Mouse (Mus musculus): ENCODE measurements around the gene Hdhd3. TPM values are rescaled to one million over a fixed set of nuclear protein-coding genes. Genes with fewer than 3 reads are reported as not detected.

Hdhd3 gene
- polyA plus RNA-seq, 1 experiment: 0.46 TPM

DNA sequence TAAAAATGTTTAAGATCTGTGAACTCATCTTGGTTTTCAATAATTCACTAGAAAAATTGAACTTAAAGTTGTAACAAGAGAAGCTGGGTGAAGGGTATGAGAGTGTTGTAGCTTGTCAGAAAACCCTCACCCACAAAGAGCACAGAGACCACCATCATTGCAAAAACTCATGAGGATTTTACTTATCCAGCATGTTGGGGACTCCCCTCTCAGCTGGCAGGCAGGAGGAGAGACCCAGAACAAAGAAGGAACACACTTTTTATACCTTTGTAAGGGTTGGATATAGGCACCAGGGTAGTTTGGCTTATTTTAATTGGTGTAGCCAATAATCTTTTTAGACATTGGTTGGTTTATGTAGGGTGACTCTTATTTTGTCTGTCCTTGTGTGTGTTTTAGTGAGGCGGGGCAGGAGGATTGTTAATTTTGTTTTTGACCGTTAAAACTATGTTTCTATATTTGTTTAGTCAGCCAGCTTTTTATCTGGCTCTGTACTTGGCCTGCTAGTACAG is 17.7 kb upstream of the Hdhd3 start:
- no peak for TF ChIP-seq POLR2A (IDR thresholded peaks at IDR 0.05; ENCODE audit: borderline replicate concordance, low read depth, low read length)
- no peak for TF ChIP-seq CTCF (IDR thresholded peaks at IDR 0.05; ENCODE audit: low read depth, low read length)
- no peak overlapping the region for H3K27ac ChIP-seq (ENCODE audit: insufficient read depth, low read depth, low read length)
- H3K4me1 ChIP-seq (ENCODE audit: control insufficient read depth, insufficient read depth, low read length): peaks cover 10% of the 10 kb centered on the region
- H3K4me3 ChIP-seq (ENCODE audit: insufficient read depth, low read length): no peak overlapping the region

- TF ChIP-seq POLR2A (IDR thresholded peaks at IDR 0.05; ENCODE audit: borderline replicate concordance, low read depth, low read length) (no peak), CTCF (IDR thresholded peaks at IDR 0.05; ENCODE audit: low read depth, low read length) (no peak)
- Histone ChIP-seq H3K4me1 (ENCODE audit: control insufficient read depth, insufficient read depth, low read length) (peaks cover 16% of the 10 kb centered on the region), H3K27ac (ENCODE audit: insufficient read depth, low read depth, low read length) (peak within 1 kb of the TSS; percentile 53), H3K4me3 (ENCODE audit: insufficient read depth, low read length) (peak within 1 kb of the TSS; percentile 76)
Observed at GRCm38 (mm10) chr4:62519849-62520233, 16.6 kb upstream of the Hdhd3 start, which contains the start of gene Alad. Gene Alad (minus strand): TSS chr4:62519918.

DNA sequence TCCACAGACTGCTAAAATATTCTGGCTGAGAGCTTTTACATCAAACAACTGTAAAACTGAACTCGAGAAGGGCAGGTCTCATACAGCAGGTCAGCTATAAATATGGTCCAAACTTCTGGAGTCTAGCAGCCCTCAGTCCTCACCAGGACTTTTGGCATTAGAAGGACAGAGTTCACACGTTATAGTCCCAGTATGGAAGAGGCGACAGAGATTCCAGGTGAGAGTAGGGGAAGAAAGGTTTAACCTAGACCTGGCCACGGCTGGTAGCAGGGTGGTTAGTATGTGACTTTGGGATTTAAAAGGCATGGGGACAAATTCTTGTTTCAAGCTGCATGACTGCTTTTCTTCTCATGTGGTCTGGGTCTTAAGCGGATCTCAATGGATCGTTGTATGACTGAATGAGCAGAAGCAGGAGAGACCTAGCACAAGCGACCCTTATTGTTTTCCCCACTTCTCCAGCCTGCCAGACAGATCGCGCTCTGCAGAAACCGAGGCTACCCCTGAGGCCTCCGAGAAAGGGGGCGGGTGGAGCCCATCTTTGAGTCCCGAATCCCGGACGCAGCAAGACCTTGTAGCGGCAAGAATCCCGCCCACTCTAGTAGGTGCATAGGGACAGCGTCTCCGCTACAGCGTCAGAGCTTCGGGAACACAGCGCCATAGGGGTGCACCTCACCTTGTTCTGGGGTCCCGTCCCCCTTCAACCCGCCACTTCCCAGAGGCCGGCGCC is 16.0 kb upstream of the Hdhd3 start:
- H3K27ac ChIP-seq (ENCODE audit: insufficient read depth, low read depth, low read length): no peak overlapping the region
- peaks cover 16% of the 10 kb centered on the region for H3K4me1 ChIP-seq (ENCODE audit: control insufficient read depth, insufficient read depth, low read length)
- no peak for TF ChIP-seq CTCF (IDR thresholded peaks at IDR 0.05; ENCODE audit: low read depth, low read length)
- no peak for TF ChIP-seq POLR2A (IDR thresholded peaks at IDR 0.05; ENCODE audit: borderline replicate concordance, low read depth, low read length)
- H3K4me3 ChIP-seq (ENCODE audit: insufficient read depth, low read length): peak overlapping the region; percentile 76

- H3K4me3 ChIP-seq (ENCODE audit: insufficient read depth, low read length): no peak overlapping the region
- no peak for TF ChIP-seq POLR2A (IDR thresholded peaks at IDR 0.05; ENCODE audit: borderline replicate concordance, low read depth, low read length)
- no peak for TF ChIP-seq CTCF (IDR thresholded peaks at IDR 0.05; ENCODE audit: low read depth, low read length)
- peaks cover 15% of the 10 kb centered on the region for H3K4me1 ChIP-seq (ENCODE audit: control insufficient read depth, insufficient read depth, low read length)
- no peak overlapping the region for H3K27ac ChIP-seq (ENCODE audit: insufficient read depth, low read depth, low read length)
Observed at GRCm38 (mm10) chr4:62518416-62519121, 15.3 kb upstream of the Hdhd3 start.

DNA sequence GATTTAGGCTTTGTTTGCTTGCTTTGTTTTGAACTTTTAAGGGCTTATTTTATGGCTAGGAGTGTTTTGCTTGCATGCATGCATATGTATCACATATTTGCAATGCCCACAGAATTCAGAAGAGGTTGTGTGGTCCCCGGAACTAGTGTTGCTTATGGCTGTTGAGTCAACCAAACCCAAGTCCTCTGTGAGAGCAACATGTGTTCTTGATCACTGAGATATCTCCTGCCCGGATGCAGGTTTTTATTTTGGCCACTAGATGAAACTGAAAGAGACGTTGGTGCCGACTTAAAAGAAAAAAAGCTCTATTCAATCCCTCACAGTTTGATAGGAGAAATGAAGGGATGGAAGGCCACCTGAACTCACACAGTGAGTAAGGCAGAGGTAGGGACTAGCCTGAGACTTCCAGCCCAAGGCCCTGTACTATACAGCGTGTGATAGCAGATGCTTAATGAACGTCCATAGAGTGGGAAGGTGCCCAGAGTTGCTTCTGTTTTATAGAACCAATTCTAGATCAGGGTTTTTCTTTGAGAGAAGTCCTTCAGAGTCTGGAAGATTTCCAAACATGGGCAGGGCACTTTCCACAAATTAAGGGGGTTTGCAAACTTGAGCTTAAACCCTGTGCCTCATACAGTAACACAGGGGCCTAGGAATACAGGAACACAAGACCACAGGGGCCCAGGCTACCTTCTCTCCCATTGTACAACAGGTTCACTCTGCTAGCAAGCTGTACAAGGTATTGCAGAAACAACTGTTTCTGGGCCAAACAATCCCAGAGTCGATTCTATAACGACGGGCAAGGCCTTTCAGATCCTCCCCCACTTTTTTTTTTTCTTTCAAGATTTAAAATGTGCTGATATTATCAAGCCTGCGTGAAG is 14.5 kb upstream of the Hdhd3 start:
- Histone ChIP-seq H3K4me1 (ENCODE audit: control insufficient read depth, insufficient read depth, low read length) (peaks cover 14% of the 10 kb centered on the region), H3K4me3 (ENCODE audit: insufficient read depth, low read length) (no peak overlapping the region), H3K27ac (ENCODE audit: insufficient read depth, low read depth, low read length) (no peak overlapping the region)
- TF ChIP-seq POLR2A (IDR thresholded peaks at IDR 0.05; ENCODE audit: borderline replicate concordance, low read depth, low read length) (no peak), CTCF (IDR thresholded peaks at IDR 0.05; ENCODE audit: low read depth, low read length) (no peak)

GRCm38 (mm10) chr4:62517046-62517445 is 13.8 kb upstream of the Hdhd3 start:
- Histone ChIP-seq H3K27ac (ENCODE audit: insufficient read depth, low read depth, low read length) (no peak overlapping the region), H3K4me3 (ENCODE audit: insufficient read depth, low read length) (no peak overlapping the region), H3K4me1 (ENCODE audit: control insufficient read depth, insufficient read depth, low read length) (peaks cover 14% of the 10 kb centered on the region)

GRCm38 (mm10) chr4:62516579-62516978 is 13.3 kb upstream of the Hdhd3 start:
- Histone ChIP-seq H3K4me3 (ENCODE audit: insufficient read depth, low read length) (no peak overlapping the region), H3K4me1 (ENCODE audit: control insufficient read depth, insufficient read depth, low read length) (peaks cover 14% of the 10 kb centered on the region)
- TF ChIP-seq POLR2A (IDR thresholded peaks at IDR 0.05; ENCODE audit: borderline replicate concordance, low read depth, low read length) (no peak), CTCF (IDR thresholded peaks at IDR 0.05; ENCODE audit: low read depth, low read length) (no peak)

More at GRCm38 (mm10) chr4:62517046-62517445, 13.8 kb upstream of the Hdhd3 start:
- no peak for TF ChIP-seq POLR2A (IDR thresholded peaks at IDR 0.05; ENCODE audit: borderline replicate concordance, low read depth, low read length)
- TF ChIP-seq CTCF (IDR thresholded peaks at IDR 0.05; ENCODE audit: low read depth, low read length): no peak

GRCm38 (mm10) chr4:62516079-62516478 is 12.8 kb upstream of the Hdhd3 start:
- TF ChIP-seq POLR2A (IDR thresholded peaks at IDR 0.05; ENCODE audit: borderline replicate concordance, low read depth, low read length) (no peak), CTCF (IDR thresholded peaks at IDR 0.05; ENCODE audit: low read depth, low read length) (no peak)
- Histone ChIP-seq H3K4me3 (ENCODE audit: insufficient read depth, low read length) (no peak overlapping the region), H3K4me1 (ENCODE audit: control insufficient read depth, insufficient read depth, low read length) (peaks cover 14% of the 10 kb centered on the region), H3K27ac (ENCODE audit: insufficient read depth, low read depth, low read length) (no peak overlapping the region)

More at GRCm38 (mm10) chr4:62516579-62516978, 13.3 kb upstream of the Hdhd3 start:
- H3K27ac ChIP-seq (ENCODE audit: insufficient read depth, low read depth, low read length): no peak overlapping the region

DNA sequence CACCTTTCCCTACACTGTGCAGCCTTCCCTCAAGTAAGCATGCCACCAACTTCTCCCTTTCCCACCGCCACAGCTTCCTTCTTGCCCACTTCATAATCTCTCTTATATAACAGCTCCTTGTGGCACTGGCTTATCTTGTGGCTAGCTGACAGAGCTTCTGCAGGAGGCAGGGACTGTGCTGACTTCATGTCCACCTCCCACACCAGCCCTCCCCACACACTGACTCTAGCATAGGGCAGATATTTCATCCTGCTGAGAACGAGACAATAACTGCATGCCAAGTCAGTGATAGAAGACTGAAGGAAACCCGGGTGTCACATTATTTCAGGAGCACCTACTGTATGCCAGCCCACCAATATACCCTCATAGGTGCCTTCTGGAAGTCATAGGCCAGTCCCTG is 12.2 kb upstream of the Hdhd3 start:
- TF ChIP-seq CTCF (IDR thresholded peaks at IDR 0.05; ENCODE audit: low read depth, low read length): no peak
- no peak for TF ChIP-seq POLR2A (IDR thresholded peaks at IDR 0.05; ENCODE audit: borderline replicate concordance, low read depth, low read length)
- Histone ChIP-seq H3K4me1 (ENCODE audit: control insufficient read depth, insufficient read depth, low read length) (peaks cover 14% of the 10 kb centered on the region), H3K4me3 (ENCODE audit: insufficient read depth, low read length) (no peak overlapping the region), H3K27ac (ENCODE audit: insufficient read depth, low read depth, low read length) (no peak overlapping the region)
